Comparison of ENCODE assay signal across 8 mouse cellular contexts in genomic region chr11:62076345-62077156, GRCm38 (mm10).
DNase-seq lines count a peak whose midpoint lies in the region; ATAC-seq lines count a peak whose summit lies in the region.

No protein-coding gene starts in this region.

- H3K9ac ChIP-seq in hindbrain, embryonic 13.5 days = peak overlapping the region; percentile 86

- no peaks in the 10 kb centered on the region for H3K9me3 ChIP-seq in hindbrain, embryonic 13.5 days

- DNase-seq in T-cell, adult 2 months (ENCODE audit: low spot score) = peak; percentile 43
- peak; percentile 63 to 74 for DNase-seq in cerebellum, postnatal 36 days
- peak; percentile 64 to 80 for DNase-seq in frontal cortex, postnatal 25 days (ENCODE audit: low spot score in 2 of 2)
- peak; percentile 72 to 79 for DNase-seq in layer of hippocampus, postnatal 25 days (ENCODE audit: extremely low spot score in 1 of 2, low spot score in 1 of 2)
- DNase-seq in lung, postnatal 14 days = peak; percentile 99
- DNase-seq in retina, adult 2 months (ENCODE audit: low read depth, low spot score) = peak; percentile 79
- DNase-seq in thymus, postnatal 25 days = peak; percentile 81

- peak; percentile 99 for ATAC-seq in hindbrain, embryonic 13.5 days (ENCODE audit: low FRiP score)

- peak overlapping the region; percentile 78 for H3K4me3 ChIP-seq in hindbrain, embryonic 13.5 days

- H3K27me3 ChIP-seq in hindbrain, embryonic 13.5 days = no peaks in the 10 kb centered on the region

- 4% methylated on average over 40 of the region's 42 CpGs for WGBS in hindbrain, embryonic 13.5 days

- H3K4me2 ChIP-seq in hindbrain, embryonic 13.5 days = peak overlapping the region; percentile 75

- H3K4me1 ChIP-seq in hindbrain, embryonic 13.5 days (replicated peaks) = peaks cover 17% of the 10 kb centered on the region

- peak overlapping the region; percentile 94 for H3K27ac ChIP-seq in hindbrain, embryonic 13.5 days

- no peaks in the 10 kb centered on the region for H3K36me3 ChIP-seq in hindbrain, embryonic 13.5 days

Comparison
In these comparisons a context has a peak if more than half of its experiments do, and no peak if none do; other contexts are left out.
1. Peak in every context shown above with its lines: DNase-seq, ATAC-seq, H3K4me3 ChIP-seq and H3K27ac ChIP-seq.
2. DNase-seq: peak in every context shown above with its lines; median percentile 99 in lung, postnatal 14 days; 81 in thymus, postnatal 25 days; 79 in retina, adult 2 months; 76 in layer of hippocampus, postnatal 25 days; 72 in frontal cortex, postnatal 25 days; 68 in cerebellum, postnatal 36 days; 43 in T-cell, adult 2 months.